Comparison of ENCODE assay signal across 12 mouse cellular contexts in the genomic region with DNA sequence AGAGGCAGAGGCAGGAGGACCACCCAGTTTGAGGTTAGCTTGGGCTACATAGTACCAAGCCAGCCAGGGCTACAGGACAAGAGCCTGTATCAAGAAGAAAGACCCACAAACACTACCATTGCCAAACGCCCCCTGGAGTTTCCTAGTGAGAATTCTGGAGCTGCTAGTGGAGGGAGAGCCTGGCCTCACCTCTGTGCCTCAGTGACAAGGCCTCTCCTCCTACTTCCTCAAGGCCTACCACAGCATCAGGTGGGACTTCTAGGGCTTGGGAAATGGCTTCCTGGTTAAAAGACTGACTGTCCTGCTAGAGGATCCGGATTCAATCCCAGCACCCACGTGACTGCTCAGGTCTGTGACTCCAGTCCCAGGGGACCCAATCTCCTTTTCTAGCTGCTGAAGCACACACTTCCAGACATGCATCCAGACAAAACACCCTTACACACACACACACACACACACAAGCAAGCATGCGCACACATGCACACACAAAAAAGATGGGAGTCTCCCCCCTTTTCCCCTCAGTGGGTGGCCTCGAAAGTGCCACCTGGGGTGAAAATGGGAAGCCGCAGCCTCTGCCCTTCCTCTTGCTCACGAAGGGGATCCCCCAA. TPM values are rescaled to one million over a fixed set of nuclear protein-coding genes. Genes with fewer than 3 reads are reported as not detected.
DNase-seq lines count a peak whose midpoint lies in the region; ATAC-seq and TF ChIP-seq lines count a peak whose summit lies in the region.
"Had no signal": no experiment of that assay in that cellular context is flagged by ENCODE, and none has a peak within 500 bp of the region (broad histone marks: within the 10 kb centered on the region; RNA-seq: fewer than 3 reads in every experiment).

No protein-coding gene starts in this region.

- no peak for ATAC-seq in kidney, embryonic 15.5 days (replicated peaks; ENCODE audit: low FRiP score)
- peak; percentile 14; the same call in 1 of the 2 replicates for ATAC-seq in liver, postnatal 0 days

- TF ChIP-seq CTCF in MEL (IDR thresholded peaks at IDR 0.05 in 2 of 3, conservative IDR thresholded peaks at IDR 0.05 in 1 of 3; ENCODE audit: control insufficient read depth in 1 of 3, insufficient read depth in 1 of 3, low read depth in 2 of 3, low read length in 3 of 3, poor library complexity in 1 of 3, severe bottlenecking in 1 of 3): peak in 1 of 3 experiments; percentile 22; a peak in 2 of 6 replicates
- peak; percentile 27 for TF ChIP-seq CTCF in liver, postnatal 0 days (IDR thresholded peaks at IDR 0.05; ENCODE audit: low read depth)

- H3K27me3 ChIP-seq in kidney, embryonic 15.5 days: no peaks in the 10 kb centered on the region
- H3K27me3 ChIP-seq in MEL (ENCODE audit: control insufficient read depth in 1 of 2, insufficient read depth in 2 of 2, low read length in 2 of 2): no peaks in the 10 kb centered on the region
- no peaks in the 10 kb centered on the region for H3K27me3 ChIP-seq in liver, postnatal 0 days (ENCODE audit: insufficient read depth, low read length)
- H3K27me3 ChIP-seq: limb, embryonic 12.5 days; neural tube, embryonic 12.5 days; stomach, embryonic 15.5 days had no signal

- no peak for DNase-seq in kidney, postnatal 25 days
- peak; percentile 74 to 78 for DNase-seq in B cell, adult 2 months
- DNase-seq in MEL (ENCODE audit: low read depth, low spot score): peak; percentile 78
- peak; percentile 34 for DNase-seq in liver, postnatal 0 days
- no peak for DNase-seq in urinary bladder, postnatal 10 days (ENCODE audit: low spot score)
- DNase-seq in ovary, postnatal 14 days (ENCODE audit: low spot score): no peak
- DNase-seq in right cerebral cortex, postnatal 25 days: no peak
- DNase-seq: cerebellum, adult 18-20 months had no signal

- H3K4me2 ChIP-seq in kidney, embryonic 15.5 days: no peak overlapping the region
- no peak overlapping the region for H3K4me2 ChIP-seq in liver, postnatal 0 days (ENCODE audit: low read depth, low read length)
- H3K4me2 ChIP-seq: limb, embryonic 12.5 days; neural tube, embryonic 12.5 days; stomach, embryonic 15.5 days had no signal

- 78% methylated on average over 7 of the region's 7 CpGs for WGBS in kidney, embryonic 15.5 days
- 50% methylated on average over 7 of the region's 7 CpGs for WGBS in liver, postnatal 0 days (ENCODE audit: insufficient replicate concordance)

- H3K79me2 ChIP-seq in MEL (ENCODE audit: control insufficient read depth, insufficient read depth, low read length, poor library complexity): no peaks in the 10 kb centered on the region

- H3K27ac ChIP-seq in kidney, embryonic 15.5 days: peak overlapping the region; percentile 63; the same call in 1 of the 2 replicates
- H3K27ac ChIP-seq in MEL (ENCODE audit: control insufficient read depth, low read depth, low read length): peak overlapping the region; percentile 15; the same call in 1 of the 2 replicates
- peak overlapping the region; percentile 93 for H3K27ac ChIP-seq in liver, postnatal 0 days (ENCODE audit: low read depth)
- H3K27ac ChIP-seq: limb, embryonic 12.5 days; neural tube, embryonic 12.5 days had no signal

- TF ChIP-seq RAD21 in MEL (IDR thresholded peaks at IDR 0.05; ENCODE audit: low read depth, low read length): no peak

- H3K9ac ChIP-seq in kidney, embryonic 15.5 days: no peak overlapping the region
- peak overlapping the region; percentile 21 for H3K9ac ChIP-seq in MEL (ENCODE audit: control insufficient read depth, low read depth, low read length, poor library complexity, severe bottlenecking)
- H3K9ac ChIP-seq in liver, postnatal 0 days (replicated peaks): no peak overlapping the region
- H3K9ac ChIP-seq: limb, embryonic 12.5 days; neural tube, embryonic 12.5 days; stomach, embryonic 15.5 days had no signal

- peaks cover 10% of the 10 kb centered on the region for H3K4me1 ChIP-seq in kidney, embryonic 15.5 days
- H3K4me1 ChIP-seq in MEL (ENCODE audit: control insufficient read depth in 1 of 2, insufficient read depth in 2 of 2, low read length in 2 of 2): peaks cover 19 to 35% of the 10 kb centered on the region in 2 experiments
- peaks cover 45% of the 10 kb centered on the region for H3K4me1 ChIP-seq in liver, postnatal 0 days (ENCODE audit: insufficient read depth)

- no peak for TF ChIP-seq POLR2A in MEL (IDR thresholded peaks at IDR 0.05; ENCODE audit: control insufficient read depth in 1 of 2, insufficient read depth in 1 of 2, low read depth in 1 of 2, low read length in 2 of 2, poor library complexity in 1 of 2)

- H3K36me3 ChIP-seq in kidney, embryonic 15.5 days: no peaks in the 10 kb centered on the region
- H3K36me3 ChIP-seq in MEL (ENCODE audit: control insufficient read depth in 1 of 2, insufficient read depth in 2 of 2, low read length in 2 of 2): peaks cover 0 to 34% of the 10 kb centered on the region in 2 experiments; a peak in 2 of 4 replicates
- H3K36me3 ChIP-seq in liver, postnatal 0 days (replicated peaks; ENCODE audit: insufficient read depth, low read length): no peaks in the 10 kb centered on the region
- H3K36me3 ChIP-seq: limb, embryonic 12.5 days; neural tube, embryonic 12.5 days; stomach, embryonic 15.5 days had no signal

- no peaks in the 10 kb centered on the region for H3K9me3 ChIP-seq in kidney, embryonic 15.5 days (replicated peaks)
- H3K9me3 ChIP-seq in MEL (replicated peaks; ENCODE audit: insufficient read depth, low read length): no peaks in the 10 kb centered on the region
- H3K9me3 ChIP-seq in liver, postnatal 0 days (ENCODE audit: low read length): no peaks in the 10 kb centered on the region
- H3K9me3 ChIP-seq: limb, embryonic 12.5 days; neural tube, embryonic 12.5 days; stomach, embryonic 15.5 days had no signal

- no peak overlapping the region for H3K4me3 ChIP-seq in kidney, embryonic 15.5 days (replicated peaks)
- H3K4me3 ChIP-seq in MEL (ENCODE audit: control insufficient read depth in 1 of 2, insufficient read depth in 1 of 2, low read depth in 2 of 2, low read length in 2 of 2): no peak overlapping the region
- H3K4me3 ChIP-seq in liver, postnatal 0 days (ENCODE audit: low read depth, low read length): no peak overlapping the region
- H3K4me3 ChIP-seq: limb, embryonic 12.5 days; neural tube, embryonic 12.5 days; stomach, embryonic 15.5 days had no signal

- no peak for TF ChIP-seq EP300 in MEL (IDR thresholded peaks at IDR 0.05; ENCODE audit: low read depth in 1 of 2, low read length in 2 of 2)
- no peak for TF ChIP-seq EP300 in liver, postnatal 0 days (IDR thresholded peaks at IDR 0.05; ENCODE audit: low read depth)

TF ChIP-seq in MEL, 35 proteins besides CTCF, POLR2A, EP300 and RAD21:
- TF ChIP-seq TAL1 (IDR thresholded peaks at IDR 0.05; ENCODE audit: low read length) (no peak), NELFE (IDR thresholded peaks at IDR 0.05; ENCODE audit: low read depth, low read length) (no peak)

RNA-seq across cellular contexts. Expression of a gene that starts 6.3 kb away (rescaled TPM):
- polyA plus RNA-seq in kidney, embryonic 15.5 days (2015; fragmentation: Nextera tagmentation; extraction: Ambion mirVana): 51.2 and 54.4 TPM in 2 replicates
- 140 and 142 TPM in 2 replicates for total RNA-seq in MEL (2012; rRNA removed)
- 100 to 1,000 TPM; 156 to 211 TPM for polyA plus RNA-seq in MEL (2012; ENCODE audit: insufficient read depth in 1 of 2, insufficient read length in 2 of 2, low read depth in 1 of 2, low replicate concordance in 2 of 2, missing spikeins in 1 of 2)
- polyA plus RNA-seq in liver, postnatal 0 days (2015; fragmentation: Nextera tagmentation; extraction: Ambion mirVana): 36.2 and 38.2 TPM in 2 replicates

RNA-seq across cellular contexts. Expression of a gene that starts 27.5 kb away (rescaled TPM):
- 71.1 and 73.2 TPM in 2 replicates for polyA plus RNA-seq in kidney, embryonic 15.5 days (2015; fragmentation: Nextera tagmentation; extraction: Ambion mirVana)
- total RNA-seq in MEL (2012; rRNA removed): 68.5 and 85.2 TPM in 2 replicates
- 10 to 100 TPM in 1 of 2 experiments, not detected in 1; 90.5 TPM for polyA plus RNA-seq in MEL (2012; ENCODE audit: insufficient read depth in 1 of 2, insufficient read length in 2 of 2, low read depth in 1 of 2, low replicate concordance in 2 of 2, missing spikeins in 1 of 2)
- polyA plus RNA-seq in liver, postnatal 0 days (2015; fragmentation: Nextera tagmentation; extraction: Ambion mirVana): 20.1 and 23.9 TPM in 2 replicates

RNA-seq across cellular contexts. Expression of a gene that starts 35.4 kb away (rescaled TPM):
- polyA plus RNA-seq in kidney, embryonic 15.5 days (2015; fragmentation: Nextera tagmentation; extraction: Ambion mirVana): 4.0 and 6.3 TPM in 2 replicates
- 0.03 and 0.27 TPM in 2 replicates for total RNA-seq in MEL (2012; rRNA removed)
- polyA plus RNA-seq in MEL (2012; ENCODE audit: insufficient read depth in 1 of 2, insufficient read length in 2 of 2, low read depth in 1 of 2, low replicate concordance in 2 of 2, missing spikeins in 1 of 2): under 1 TPM in 1 of 2 experiments, not detected in 1; 0.88 TPM
- 2.5 and 2.6 TPM in 2 replicates for polyA plus RNA-seq in liver, postnatal 0 days (2015; fragmentation: Nextera tagmentation; extraction: Ambion mirVana)

Comparison
In these comparisons a context has a peak if more than half of its experiments do, and no peak if none do; other contexts are left out.
1. H3K27ac ChIP-seq: peak in every context shown above with its lines; median percentile 93 in liver, postnatal 0 days; 63 in kidney, embryonic 15.5 days; 15 in MEL.
2. DNase-seq: peak in B cell, adult 2 months (2 of 2), MEL (single experiment) and liver, postnatal 0 days (single experiment); none in kidney, postnatal 25 days (0 of 2), urinary bladder, postnatal 10 days (single experiment), ovary, postnatal 14 days (single experiment) and right cerebral cortex, postnatal 25 days (single experiment).